Mouse (Mus musculus) liver, embryonic 14 days (tissue): Measurements from ENCODE around the gene Nr1i2. TPM values are rescaled to one million over a fixed set of nuclear protein-coding genes. Genes with fewer than 3 reads are reported as not detected.

ENCODE experiments used
- polyA plus RNA-seq: library from polyadenylated mRNA; depleted of rRNA; stranded (reverse); fragments of >200 nt; gene quantifications from 2 replicates; pipeline ENCODE4 v1.2.3, GENCODE M21; 2012; rRNA removed

Nr1i2 gene
- polyA plus RNA-seq = 3.7 and 4.4 TPM in 2 replicates

DNA sequence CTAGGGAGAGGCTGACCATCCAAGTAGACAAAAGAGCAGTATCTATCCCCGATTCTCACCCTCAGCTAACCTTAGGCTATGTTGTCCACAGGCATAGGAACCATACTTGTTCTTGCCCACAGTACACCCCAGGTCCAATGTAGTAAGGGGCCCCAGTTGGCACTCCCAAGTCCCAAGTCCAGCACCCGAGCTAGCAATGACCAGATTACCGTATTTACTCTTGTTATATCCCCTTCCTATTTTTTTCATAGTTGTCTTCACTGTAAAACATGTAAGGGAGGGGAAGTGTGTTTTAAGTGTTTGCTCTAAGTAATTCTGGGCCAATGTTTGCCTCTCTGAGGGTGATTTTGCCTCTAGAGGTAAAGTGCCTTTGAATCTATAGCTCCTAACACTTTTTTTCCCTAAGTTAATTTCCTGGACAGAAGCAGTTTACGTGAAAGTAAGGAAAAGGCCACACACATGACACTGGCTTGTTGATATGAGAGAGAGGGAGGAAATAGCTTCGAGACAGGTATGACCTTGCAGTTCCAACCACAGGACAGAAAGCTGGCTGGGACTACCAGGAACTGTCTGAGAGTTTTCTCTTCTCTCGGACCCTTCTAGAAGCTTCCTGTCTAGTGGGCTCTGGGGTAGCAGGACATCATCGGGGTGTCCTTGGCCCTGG is at the start of gene Nr1i2:
TSS of gene Nr1i2 (minus strand) at position 140 of the 664 bp plus-strand sequence.

DNA sequence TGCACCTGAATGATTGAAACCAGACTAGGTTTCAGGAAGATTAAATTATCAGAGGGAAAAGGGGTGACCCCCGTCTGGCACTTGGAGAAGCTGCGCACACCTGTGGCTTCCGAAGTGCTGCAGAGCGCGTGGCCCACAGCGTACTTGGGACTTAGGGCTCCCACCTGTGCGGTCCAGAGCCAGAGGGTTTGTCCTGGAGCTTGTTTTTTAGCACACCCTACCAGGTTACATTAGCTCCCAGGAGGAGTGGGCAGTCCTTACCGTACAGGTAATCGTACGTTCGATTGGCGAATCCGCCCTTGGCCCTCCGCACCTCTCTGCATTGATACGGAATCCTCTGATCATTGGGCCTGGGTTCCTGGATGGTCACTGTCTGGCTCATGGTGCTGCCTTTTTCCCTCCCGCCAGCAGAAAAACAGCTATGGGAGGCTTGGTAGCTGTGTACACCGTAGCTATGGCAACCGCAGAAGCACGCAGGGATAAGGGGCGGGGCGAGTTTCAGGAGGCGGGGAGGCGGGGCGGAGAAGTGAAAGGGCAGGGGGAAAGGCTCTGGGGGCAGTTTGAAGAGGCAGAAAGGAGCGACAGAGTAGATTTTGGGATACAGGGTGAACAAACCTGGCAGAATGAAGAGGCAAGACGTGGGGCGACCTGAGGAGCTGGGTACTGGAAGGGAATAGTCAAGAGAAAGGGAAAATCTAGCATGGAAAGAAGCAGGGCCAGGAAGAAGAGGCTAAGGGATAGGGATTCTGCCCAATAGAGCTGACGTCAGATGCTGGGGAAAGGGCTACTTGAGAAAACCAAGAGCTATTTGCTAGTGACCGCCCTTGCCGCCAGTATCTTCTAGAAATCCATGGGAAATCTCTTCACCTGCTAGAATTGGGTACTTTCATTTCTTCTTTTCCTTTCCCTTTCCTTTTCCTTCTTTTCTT is 47.0 kb upstream of the Nr1i2 start, which contains the start of gene Maats1:
TSS of gene Maats1 (minus strand) at position 748 of the 929 bp plus-strand sequence.

Other genes with a start within 250 kb of the Nr1i2 start
- 3.1 and 3.5 TPM in 2 replicates for gene Gsk3b, start 205.8 kb downstream of the Nr1i2 start, polyA plus RNA-seq
- gene Maats1, start 47.3 kb upstream of the Nr1i2 start, polyA plus RNA-seq = 0.01 TPM in 2 replicates
- 248 and 251 TPM in 2 replicates for gene Cox17, start 52.2 kb upstream of the Nr1i2 start, polyA plus RNA-seq
- not detected in 2 replicates for gene Gm21987, start 52.2 kb upstream of the Nr1i2 start, polyA plus RNA-seq
- gene Popdc2, start 67.4 kb upstream of the Nr1i2 start, polyA plus RNA-seq = 19.8 and 24.7 TPM in 2 replicates
- gene Pla1a, start 138.3 kb upstream of the Nr1i2 start, polyA plus RNA-seq = 13.7 and 15.2 TPM in 2 replicates
- 14.6 and 15.9 TPM in 2 replicates for gene Adprh, start 157.9 kb upstream of the Nr1i2 start, polyA plus RNA-seq
- 0.29 and 0.48 TPM in 2 replicates for gene Cd80, start 160.7 kb upstream of the Nr1i2 start, polyA plus RNA-seq
- 5.4 and 6.2 TPM in 2 replicates for gene Timmdc1, start 227.8 kb upstream of the Nr1i2 start, polyA plus RNA-seq